Mouse (Mus musculus): Measurements from ENCODE around the gene Hic2. TPM values are rescaled to one million over a fixed set of nuclear protein-coding genes. Genes with fewer than 3 reads are reported as not detected.

Hic2 gene
- polyA plus RNA-seq, 1 experiment: 3.5 TPM

DNA sequence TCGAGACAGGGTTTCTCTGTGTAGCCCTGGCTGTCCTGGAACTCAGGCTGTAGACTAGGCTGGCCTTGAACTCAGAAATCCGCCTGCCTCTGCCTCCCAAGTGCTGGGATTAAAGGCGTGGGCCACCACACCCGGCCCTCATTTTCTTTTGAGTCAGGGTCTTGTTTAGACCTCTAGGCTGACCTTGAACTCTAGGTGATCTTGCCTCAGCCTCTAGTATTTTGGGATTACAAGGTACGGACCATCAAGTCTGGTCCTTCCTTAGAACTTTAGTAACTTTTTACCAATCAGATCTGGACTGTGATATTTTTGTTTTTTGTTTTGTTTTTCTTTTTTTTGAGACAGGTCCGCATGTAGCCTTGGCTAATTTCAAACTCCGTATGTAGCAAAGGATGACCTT, 42.3 kb downstream of the Hic2 start, which contains the start of gene Tmem191c:
Tmem191c (plus strand) TSS at position 357 of the 400 bp plus-strand sequence.
- Histone ChIP-seq H3K4me1 (ENCODE audit: control insufficient read depth, insufficient read depth, low read length) (peaks cover 4% of the 10 kb centered on the region; the same call in 1 of the 2 replicates), H3K27ac (ENCODE audit: control insufficient read depth, insufficient read depth, low read depth, low read length, poor library complexity) (peak within 1 kb of the TSS; percentile 38; the same call in 1 of the 2 replicates), H3K4me3 (replicated peaks; ENCODE audit: control insufficient read depth, low read depth, low read length) (peak within 1 kb of the TSS; percentile 76)
- TF ChIP-seq POLR2A (IDR thresholded peaks at IDR 0.05; ENCODE audit: borderline replicate concordance, control insufficient read depth, low read depth, low read length): no peak
- TF ChIP-seq CTCF (IDR thresholded peaks at IDR 0.05; ENCODE audit: control insufficient read depth, insufficient read depth, low read length): no peak
- WGBS: 51% methylated on average over 7 of the region's 7 CpGs

DNA sequence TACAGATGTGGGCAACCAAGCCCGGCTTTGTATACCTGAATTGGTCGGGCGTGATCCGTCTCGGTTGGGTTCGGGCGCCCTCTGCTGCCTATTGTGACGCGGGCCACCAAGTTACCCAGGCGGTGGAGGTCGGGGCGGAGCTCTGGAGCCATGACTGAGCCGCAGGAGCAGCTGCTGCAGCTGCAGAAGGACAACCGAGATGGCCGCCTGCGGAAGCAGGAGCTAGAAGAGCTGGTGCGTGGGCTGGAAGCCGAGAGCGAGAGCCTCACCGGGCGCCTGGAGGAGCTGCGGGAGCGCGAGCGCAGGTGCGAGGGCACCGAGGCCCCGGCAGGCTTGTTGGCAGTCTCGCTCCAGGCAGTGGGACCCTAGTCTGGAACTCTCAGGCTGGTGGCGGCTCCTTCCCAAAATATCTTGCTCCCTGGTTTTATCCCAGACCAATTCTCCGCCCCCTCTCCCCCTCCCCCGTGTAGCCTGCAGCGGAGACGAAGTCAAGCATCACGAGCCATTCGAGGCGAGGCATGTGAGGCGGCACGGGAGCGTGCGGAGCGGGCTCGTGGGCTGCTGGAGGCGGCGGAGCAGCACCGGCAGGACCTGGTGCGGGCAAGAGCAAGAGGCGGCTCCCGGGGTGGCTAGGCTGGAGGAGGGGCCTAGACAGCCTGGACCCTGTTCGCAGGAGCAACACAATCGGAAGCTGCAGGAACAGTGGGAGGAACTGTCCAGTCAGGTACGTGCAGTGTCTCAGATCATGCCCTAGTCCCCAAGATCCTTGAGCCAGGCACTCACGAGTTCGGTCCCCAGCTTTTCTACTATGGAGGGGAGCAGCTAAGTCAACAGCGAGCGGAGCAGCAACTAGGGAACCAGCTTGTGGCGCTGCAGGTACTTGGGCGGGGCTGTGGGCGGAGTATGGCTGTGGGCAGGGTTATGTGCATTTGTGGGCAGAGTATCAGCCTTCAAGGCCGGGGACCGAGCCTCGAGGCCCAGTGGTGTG, 43.1 kb downstream of the Hic2 start:
- peak; percentile 85 for TF ChIP-seq CTCF (IDR thresholded peaks at IDR 0.05; ENCODE audit: control insufficient read depth, insufficient read depth, low read length)
- peak; percentile 56; the same call in 1 of the 2 replicates for TF ChIP-seq POLR2A (IDR thresholded peaks at IDR 0.05; ENCODE audit: borderline replicate concordance, control insufficient read depth, low read depth, low read length)
- Histone ChIP-seq H3K4me3 (replicated peaks; ENCODE audit: control insufficient read depth, low read depth, low read length) (peak overlapping the region; percentile 76), H3K27ac (ENCODE audit: control insufficient read depth, insufficient read depth, low read depth, low read length, poor library complexity) (peak overlapping the region; percentile 38; the same call in 1 of the 2 replicates), H3K4me1 (ENCODE audit: control insufficient read depth, insufficient read depth, low read length) (peaks cover 4% of the 10 kb centered on the region; the same call in 1 of the 2 replicates)
- WGBS: under 1% methylated on average over 62 of the region's 62 CpGs

DNA sequence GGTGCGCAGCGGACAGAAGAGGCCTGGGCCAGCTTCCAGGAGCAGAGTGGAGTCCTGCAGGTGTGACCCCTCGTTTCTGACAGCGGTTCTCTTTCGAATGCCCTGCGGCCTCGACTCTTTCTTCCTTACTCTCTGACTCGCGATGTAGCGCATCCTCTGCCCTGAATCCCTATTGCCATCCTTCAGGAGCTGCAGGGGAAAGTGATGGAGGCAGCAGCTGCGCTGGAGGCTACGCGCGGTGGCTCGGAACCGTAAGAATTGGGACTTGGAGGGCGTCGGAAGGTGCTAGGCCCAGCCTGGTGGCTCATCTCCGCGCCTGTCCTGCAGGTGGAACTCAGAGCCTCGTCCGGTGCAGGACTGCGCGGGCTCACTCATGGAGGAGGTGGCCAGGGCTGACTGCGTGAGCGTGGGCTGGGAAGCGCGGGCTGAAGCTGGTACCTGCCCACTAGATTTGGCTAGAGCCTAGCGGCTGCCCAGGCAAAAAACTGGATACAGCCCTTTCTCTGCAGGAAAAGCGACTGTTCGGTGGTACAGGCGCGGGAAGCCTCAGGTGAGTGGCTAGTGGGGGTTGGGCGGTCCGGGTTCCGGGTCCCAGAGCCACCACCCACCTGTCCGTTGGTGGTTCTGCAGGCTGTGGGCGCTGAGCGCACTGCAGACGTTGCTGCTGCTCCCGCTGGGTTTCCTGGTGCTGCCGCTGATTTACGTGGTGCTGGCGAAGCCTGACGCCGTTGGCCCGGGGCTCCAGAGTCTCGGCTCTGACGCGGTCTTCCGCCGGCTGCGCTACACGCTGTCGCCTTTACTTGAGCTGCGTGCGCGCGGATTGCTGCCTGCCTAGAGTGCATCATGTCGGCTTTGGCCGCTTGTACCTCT, 44.2 kb downstream of the Hic2 start:
- Histone ChIP-seq H3K4me3 (replicated peaks; ENCODE audit: control insufficient read depth, low read depth, low read length) (peak overlapping the region; percentile 17), H3K27ac (ENCODE audit: control insufficient read depth, insufficient read depth, low read depth, low read length, poor library complexity) (no peak overlapping the region; the same call in 1 of the 2 replicates), H3K4me1 (ENCODE audit: control insufficient read depth, insufficient read depth, low read length) (peaks cover 4% of the 10 kb centered on the region; the same call in 1 of the 2 replicates)
- 4% methylated on average over 61 of the region's 61 CpGs for WGBS
- TF ChIP-seq POLR2A (IDR thresholded peaks at IDR 0.05; ENCODE audit: borderline replicate concordance, control insufficient read depth, low read depth, low read length) (no peak), CTCF (IDR thresholded peaks at IDR 0.05; ENCODE audit: control insufficient read depth, insufficient read depth, low read length) (no peak)

DNA sequence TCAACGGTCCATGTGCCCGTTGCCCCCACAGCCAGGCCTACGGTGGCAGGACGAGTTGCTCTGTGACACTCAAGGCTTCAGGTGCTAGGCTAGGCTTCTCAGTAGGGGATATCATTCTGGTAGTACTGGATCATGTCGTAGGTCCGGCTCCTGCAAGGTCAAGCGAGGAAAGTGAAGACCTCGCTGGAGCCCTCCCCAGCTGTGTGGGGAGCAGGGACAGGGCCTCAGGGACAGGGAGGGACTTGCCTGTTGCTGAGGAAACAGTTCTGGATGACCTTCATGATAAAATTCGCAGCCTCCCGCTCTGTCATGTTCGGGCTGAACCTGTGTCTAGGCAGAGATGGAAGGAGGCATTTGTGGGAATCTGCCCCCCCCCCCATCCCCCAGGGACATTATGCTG, 47.1 kb downstream of the Hic2 start:
- Histone ChIP-seq H3K27ac (ENCODE audit: control insufficient read depth, insufficient read depth, low read depth, low read length, poor library complexity) (no peak overlapping the region), H3K4me3 (replicated peaks; ENCODE audit: control insufficient read depth, low read depth, low read length) (no peak overlapping the region), H3K4me1 (ENCODE audit: control insufficient read depth, insufficient read depth, low read length) (peaks cover 4% of the 10 kb centered on the region; the same call in 1 of the 2 replicates)
- no peak for TF ChIP-seq CTCF (IDR thresholded peaks at IDR 0.05; ENCODE audit: control insufficient read depth, insufficient read depth, low read length)
- TF ChIP-seq POLR2A (IDR thresholded peaks at IDR 0.05; ENCODE audit: borderline replicate concordance, control insufficient read depth, low read depth, low read length): no peak
- 89% methylated on average over 11 of the region's 11 CpGs for WGBS

DNA sequence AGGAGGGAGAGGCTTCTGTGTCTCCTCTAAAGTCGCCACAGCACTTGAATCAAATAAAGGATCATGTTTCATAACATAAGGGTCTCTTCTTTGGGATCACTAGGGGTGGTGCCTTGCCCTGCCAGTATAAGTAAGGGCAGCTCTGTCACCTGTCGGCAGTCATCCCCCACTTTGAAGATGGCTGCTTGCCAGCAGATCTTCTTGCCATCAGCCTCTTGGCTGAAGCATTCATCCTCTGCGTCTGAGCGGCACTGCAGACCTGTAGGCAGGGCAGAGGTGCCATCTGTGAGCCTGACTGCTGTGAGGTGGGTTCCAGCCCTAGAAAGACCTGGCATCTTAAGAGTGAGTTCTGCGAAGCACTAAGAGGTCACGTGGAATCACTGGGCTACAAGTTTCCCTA, 49.8 kb downstream of the Hic2 start:
- WGBS: 86% methylated on average over 6 of the region's 6 CpGs
- Histone ChIP-seq H3K4me3 (replicated peaks; ENCODE audit: control insufficient read depth, low read depth, low read length) (no peak overlapping the region), H3K27ac (ENCODE audit: control insufficient read depth, insufficient read depth, low read depth, low read length, poor library complexity) (no peak overlapping the region), H3K4me1 (ENCODE audit: control insufficient read depth, insufficient read depth, low read length) (no peaks in the 10 kb centered on the region)
- TF ChIP-seq POLR2A (IDR thresholded peaks at IDR 0.05; ENCODE audit: borderline replicate concordance, control insufficient read depth, low read depth, low read length) (no peak), CTCF (IDR thresholded peaks at IDR 0.05; ENCODE audit: control insufficient read depth, insufficient read depth, low read length) (no peak)

DNA sequence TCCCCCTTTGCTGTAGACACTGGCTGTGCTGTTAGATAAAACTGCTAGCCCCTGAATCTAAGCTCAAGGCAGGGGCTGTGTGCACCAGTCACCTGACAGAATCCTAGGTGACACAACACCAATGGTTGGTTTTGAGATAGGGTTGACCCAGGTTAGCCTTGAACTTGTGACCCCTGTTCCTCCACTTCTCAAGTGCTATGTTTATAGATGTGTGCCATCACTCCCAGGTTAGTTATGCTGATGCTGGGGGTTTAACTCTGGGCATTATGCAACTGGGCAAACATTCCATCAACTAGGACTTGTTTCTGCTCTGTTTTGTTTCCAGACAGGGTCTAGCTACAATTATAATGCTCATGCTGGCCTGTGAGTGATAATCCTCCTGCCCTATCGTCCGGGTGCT, 53.7 kb downstream of the Hic2 start:
- no peak overlapping the region for H3K4me3 ChIP-seq (replicated peaks; ENCODE audit: control insufficient read depth, low read depth, low read length)
- TF ChIP-seq CTCF (IDR thresholded peaks at IDR 0.05; ENCODE audit: control insufficient read depth, insufficient read depth, low read length): no peak
- TF ChIP-seq POLR2A (IDR thresholded peaks at IDR 0.05; ENCODE audit: borderline replicate concordance, control insufficient read depth, low read depth, low read length): no peak
- H3K4me1 ChIP-seq (ENCODE audit: control insufficient read depth, insufficient read depth, low read length): no peaks in the 10 kb centered on the region
- no peak overlapping the region for H3K27ac ChIP-seq (ENCODE audit: control insufficient read depth, insufficient read depth, low read depth, low read length, poor library complexity)
- 87% methylated on average over 2 of the region's 2 CpGs for WGBS

DNA sequence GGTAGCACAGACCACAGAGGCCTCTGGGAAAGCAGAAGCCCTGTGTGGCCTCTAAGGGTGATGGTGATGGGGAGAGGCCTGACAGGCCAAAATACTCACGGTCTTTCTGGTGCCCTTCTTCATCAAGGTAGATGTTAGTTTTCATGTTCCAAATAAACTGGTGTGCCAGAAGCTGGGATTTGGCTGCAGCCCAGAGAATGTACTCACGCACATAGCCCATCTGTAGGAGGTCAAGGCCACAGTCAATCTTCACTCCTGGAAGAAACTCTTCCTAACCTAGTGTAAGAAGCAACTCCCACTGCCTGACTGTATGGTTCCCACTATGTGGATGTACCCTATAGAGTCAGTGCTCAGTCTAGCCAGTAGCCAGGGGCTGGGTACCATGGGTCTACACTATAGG, 57.6 kb downstream of the Hic2 start:
- Histone ChIP-seq H3K4me3 (replicated peaks; ENCODE audit: control insufficient read depth, low read depth, low read length) (no peak overlapping the region), H3K4me1 (ENCODE audit: control insufficient read depth, insufficient read depth, low read length) (no peaks in the 10 kb centered on the region), H3K27ac (ENCODE audit: control insufficient read depth, insufficient read depth, low read depth, low read length, poor library complexity) (no peak overlapping the region)
- WGBS: 92% methylated on average over 2 of the region's 2 CpGs
- TF ChIP-seq CTCF (IDR thresholded peaks at IDR 0.05; ENCODE audit: control insufficient read depth, insufficient read depth, low read length) (no peak), POLR2A (IDR thresholded peaks at IDR 0.05; ENCODE audit: borderline replicate concordance, control insufficient read depth, low read depth, low read length) (no peak)
